Mouse (Mus musculus) thymus, postnatal 4 days (tissue): Measurements from ENCODE around the gene Tmem159.

Experiments used
- DNase-seq: peaks from one replicate; pipeline ENCODE4 v3.0.0; 2021

The Tmem159 gene

DNA sequence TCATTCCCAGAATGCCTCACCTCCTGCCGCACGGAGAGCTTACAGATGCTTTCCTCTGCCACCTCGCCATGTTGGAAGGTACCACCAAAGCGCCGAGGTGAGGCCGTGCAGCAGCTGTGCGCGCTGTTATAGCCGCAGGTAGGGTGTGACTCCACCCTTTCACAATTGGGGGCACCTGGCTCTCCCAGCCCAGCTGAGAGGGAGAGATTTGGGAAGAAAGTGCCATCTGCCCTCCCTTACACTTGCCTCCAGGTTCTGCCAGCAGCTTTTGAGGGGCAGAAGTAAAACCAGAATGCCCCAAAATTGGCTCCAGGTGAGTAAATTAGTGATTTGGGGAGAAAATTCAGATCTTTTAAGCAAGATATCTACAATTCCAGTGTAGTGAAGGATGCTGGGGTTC, 43.0 kb downstream of the Tmem159 start, which contains the start of gene Zp2:
Zp2 (minus strand) TSS at position 101 of the 400 bp plus-strand sequence.
- no peak for DNase-seq

DNA sequence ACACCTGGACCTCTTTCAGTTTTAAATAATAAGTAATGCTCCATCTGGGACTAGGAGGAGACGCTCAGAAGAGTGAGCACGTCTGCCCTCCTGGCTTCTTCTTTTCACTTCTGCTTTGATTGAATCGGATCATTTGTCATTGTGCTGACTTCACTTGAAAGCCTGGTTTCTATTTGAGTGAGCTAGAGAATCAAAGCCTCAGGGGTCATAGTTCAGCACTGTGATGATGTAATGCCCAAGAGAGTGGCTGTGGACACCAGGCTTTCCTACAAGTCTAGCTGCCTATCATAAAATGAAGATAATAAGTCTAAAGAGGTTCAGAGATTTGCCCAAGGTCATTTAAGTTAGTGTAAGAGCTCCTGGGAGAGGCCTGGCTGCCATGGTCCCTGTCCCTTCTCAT, 48.1 kb downstream of the Tmem159 start:
- no peak for DNase-seq

GRCm38 (mm10) chr7:120150898-120151297, 48.7 kb downstream of the Tmem159 start:
- DNase-seq, result no peak

GRCm38 (mm10) chr7:120156841-120157409, 54.8 kb downstream of the Tmem159 start:
- no peak for DNase-seq

- DNase-seq, result no peak
Observed at GRCm38 (mm10) chr7:120157575-120158061, 55.5 kb downstream of the Tmem159 start.

GRCm38 (mm10) chr7:120158121-120158613, 56.0 kb downstream of the Tmem159 start:
- no peak for DNase-seq

DNA sequence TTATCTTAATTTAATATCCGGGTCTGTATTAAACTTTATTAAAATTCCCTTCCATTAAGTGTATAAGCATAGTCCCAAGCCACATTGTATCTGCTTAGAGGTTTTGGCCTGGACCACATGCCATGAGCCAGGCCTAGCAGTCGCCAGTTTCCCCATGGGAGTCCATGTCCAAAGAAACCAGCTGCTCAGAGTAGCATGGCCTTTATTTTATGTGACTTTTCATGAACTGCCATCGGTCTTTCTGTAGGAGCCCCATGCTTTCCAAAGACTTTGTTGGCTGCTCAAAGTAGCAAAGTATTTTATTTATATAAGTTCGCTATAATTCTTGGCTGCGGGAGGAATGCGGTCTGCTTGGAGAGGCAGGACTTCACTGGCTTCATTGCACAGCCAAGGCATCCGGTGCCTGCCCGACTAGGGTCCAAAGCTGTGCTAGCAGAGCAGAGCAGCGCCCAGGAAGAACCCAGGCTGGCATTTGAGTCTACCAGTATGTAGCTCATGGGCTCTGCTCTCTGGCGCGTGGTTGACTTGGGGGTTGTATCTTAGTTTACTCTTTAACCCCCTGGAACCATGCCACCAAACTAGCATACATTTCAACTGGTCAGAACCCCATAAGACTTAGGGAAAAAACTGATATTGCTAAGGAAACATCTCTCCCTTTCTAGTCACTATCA, 61.6 kb downstream of the Tmem159 start:
- no peak for DNase-seq
